Mouse (Mus musculus) CD4-positive, CD25-positive, alpha-beta regulatory T cell, adult 4 months (primary cell): ENCODE results near the gene Gm10837. TPM values are rescaled to one million over a fixed set of nuclear protein-coding genes. Genes with fewer than 3 reads are reported as not detected.

Source experiments
- ATAC-seq: one replicate; pipeline ENCODE4 v1.8.0; 2017
- polyA plus RNA-seq, 2 experiments: library from polyadenylated mRNA; unstranded; fragments of 100-300 nt; shearing (Covaris generic); gene quantifications; one replicate each; pipeline ENCODE4 v1.2.1; 2017

Gene Gm10837
- polyA plus RNA-seq, 2 experiments from 2014 or later: not detected

GRCm38 (mm10) chr14:122464763-122465741, 25.3 kb upstream of the Gm10837 start, which contains the start of gene Zic5:
Zic5 (minus strand) TSS chr14:122465677.
- ATAC-seq: no peak

GRCm38 (mm10) chr14:122465931-122466490, 24.4 kb upstream of the Gm10837 start:
- no peak for ATAC-seq

- no peak for ATAC-seq
Measured at GRCm38 (mm10) chr14:122466756-122467362, 23.5 kb upstream of the Gm10837 start.

GRCm38 (mm10) chr14:122467926-122468841, 22.2 kb upstream of the Gm10837 start:
- ATAC-seq: no peak

GRCm38 (mm10) chr14:122468971-122469755, 21.2 kb upstream of the Gm10837 start:
- ATAC-seq: no peak

DNA sequence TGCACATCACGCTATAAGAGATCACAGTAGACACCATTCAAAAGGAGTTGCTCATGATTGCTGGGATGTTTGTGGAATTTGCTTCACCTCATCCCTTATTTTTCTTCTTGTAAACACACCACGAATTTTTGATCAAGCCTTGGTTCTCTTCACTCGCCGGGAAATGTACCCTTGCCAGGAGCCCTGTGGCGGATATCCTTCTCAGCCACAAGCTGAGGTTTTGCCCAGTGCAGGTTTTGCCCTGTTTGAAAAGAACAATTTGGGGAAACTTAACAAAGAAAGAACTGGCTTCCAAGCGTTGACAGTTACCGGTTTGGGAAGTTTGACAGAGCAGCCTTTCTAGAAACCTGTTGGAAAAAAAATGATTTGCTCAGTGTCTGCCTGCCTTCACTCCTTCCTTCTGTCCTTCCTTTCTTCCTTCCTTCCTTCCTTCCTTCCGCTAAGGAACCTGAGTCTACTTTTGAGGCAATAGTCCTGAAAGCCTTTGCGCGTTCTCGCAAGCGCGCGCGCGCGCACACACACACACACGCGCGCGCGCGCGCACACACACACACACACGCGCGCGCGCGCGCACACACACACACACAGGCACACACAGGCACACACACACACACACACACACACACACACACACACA, 18.8 kb upstream of the Gm10837 start:
- ATAC-seq: no peak

DNA sequence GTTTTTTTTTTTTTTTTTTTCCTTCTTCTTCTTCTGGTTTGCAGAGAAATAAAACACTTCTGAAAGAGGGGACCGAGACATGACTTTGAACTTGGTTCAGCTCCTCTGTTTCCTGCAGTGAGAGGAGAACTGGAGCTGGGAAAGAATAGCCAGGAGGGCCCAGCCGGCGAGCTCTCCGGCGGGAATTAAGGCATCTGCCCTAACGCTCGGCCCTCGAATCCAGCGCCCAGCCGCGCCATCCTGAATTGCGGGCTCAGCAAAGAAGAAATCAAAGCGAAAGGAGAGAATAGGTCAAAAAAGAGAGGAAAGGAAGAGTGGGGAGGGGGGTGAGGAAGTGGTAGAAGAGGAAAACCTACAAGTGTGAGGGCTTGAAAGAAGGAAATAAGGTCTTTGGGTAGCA, 18.2 kb upstream of the Gm10837 start:
- no peak for ATAC-seq

- ATAC-seq: no peak
Measured at GRCm38 (mm10) chr14:122472647-122473046, 17.7 kb upstream of the Gm10837 start.

GRCm38 (mm10) chr14:122473211-122473751, 17.1 kb upstream of the Gm10837 start:
- ATAC-seq: no peak

- ATAC-seq: no peak
Measured at GRCm38 (mm10) chr14:122474041-122474890, 16.1 kb upstream of the Gm10837 start.

GRCm38 (mm10) chr14:122474891-122475556, 15.4 kb upstream of the Gm10837 start, which contains the start of gene Zic2:
Zic2 (plus strand) TSS chr14:122475435.
- ATAC-seq: peak; percentile 30

- no peak for ATAC-seq
Measured at GRCm38 (mm10) chr14:122475557-122476040, 14.8 kb upstream of the Gm10837 start.

- ATAC-seq: no peak
Measured at GRCm38 (mm10) chr14:122476041-122476821, 14.2 kb upstream of the Gm10837 start.

GRCm38 (mm10) chr14:122476822-122477215, 13.6 kb upstream of the Gm10837 start:
- ATAC-seq: no peak

GRCm38 (mm10) chr14:122477261-122477671, 13.1 kb upstream of the Gm10837 start:
- ATAC-seq: no peak

DNA sequence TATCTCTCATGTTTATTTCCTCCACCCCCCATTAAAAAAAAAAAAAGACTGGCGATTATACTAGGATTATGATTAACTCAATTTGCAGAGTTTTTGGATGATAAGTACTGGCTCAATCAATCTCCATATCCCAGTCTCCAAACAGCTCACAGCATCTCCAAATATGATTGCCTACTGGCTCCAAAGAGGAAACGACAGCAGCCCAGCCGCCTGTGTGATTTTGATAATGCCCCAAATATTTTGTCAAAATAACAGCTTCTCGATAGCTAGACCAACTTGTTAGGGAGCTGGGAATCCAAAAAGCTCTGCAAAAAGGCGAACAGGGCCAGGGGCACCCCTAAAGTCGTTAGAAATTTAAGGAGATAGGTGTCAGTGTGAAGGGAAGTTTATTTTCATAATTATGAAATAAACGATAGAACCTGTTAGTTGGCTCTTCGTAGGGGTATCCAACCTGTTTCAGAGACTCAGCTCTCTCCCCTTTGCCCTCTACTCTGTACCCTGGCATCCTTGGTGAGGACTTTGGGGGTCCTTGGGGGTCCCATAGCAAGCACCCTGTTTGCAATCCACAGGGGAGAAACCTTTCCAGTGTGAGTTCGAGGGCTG, 12.3 kb upstream of the Gm10837 start:
- no peak for ATAC-seq

- ATAC-seq: no peak
Measured at GRCm38 (mm10) chr14:122478574-122479011, 11.8 kb upstream of the Gm10837 start.
